Mouse (Mus musculus) hindbrain, embryonic 13.5 days (tissue): Measurements from ENCODE around the gene Olfr115. TPM values are rescaled to one million over a fixed set of nuclear protein-coding genes. Genes with fewer than 3 reads are reported as not detected.

Experiments
- ATAC-seq: fragments of 200-750 bp; cut with Nextera tagmentation; 2 replicates; pipeline ENCODE4 v1.8.0; 2017; ENCODE audit warnings: moderate TSS enrichment; ENCODE audit not compliant: low FRiP score
- H3K27ac ChIP-seq: fragments of 300-500 bp; sonication (generic); 2 replicates; pipeline ENCODE4 v1.5.1; 2015; ENCODE audit warnings: inconsistent platforms, mild to moderate bottlenecking, moderate library complexity
- H3K27me3 ChIP-seq: fragments of 300-500 bp; sonication (generic); 2 replicates; pipeline ENCODE4 v1.6.1; 2015; ENCODE audit warnings: mild to moderate bottlenecking, inconsistent platforms
- H3K36me3 ChIP-seq: fragments of 300-500 bp; sonication (generic); 2 replicates; pipeline ENCODE4 v1.6.1; 2015; ENCODE audit warnings: mild to moderate bottlenecking, inconsistent platforms
- H3K4me1 ChIP-seq: fragments of 300-500 bp; sonication (generic); replicated peaks from 2 replicates; pipeline ENCODE4 v1.6.1; 2015; ENCODE audit warnings: inconsistent platforms
- H3K4me2 ChIP-seq: fragments of 300-500 bp; sonication (generic); 2 replicates; pipeline ENCODE4 v1.6.1; 2015; ENCODE audit warnings: inconsistent platforms, mild to moderate bottlenecking, moderate library complexity
- H3K4me3 ChIP-seq: fragments of 300-500 bp; sonication (generic); 2 replicates; pipeline ENCODE4 v1.5.1; 2015; ENCODE audit warnings: mild to moderate bottlenecking, inconsistent platforms
- H3K9ac ChIP-seq: fragments of 300-500 bp; sonication (generic); 2 replicates; pipeline ENCODE4 v1.6.1; 2015; ENCODE audit warnings: mild to moderate bottlenecking, inconsistent platforms
- H3K9me3 ChIP-seq: fragments of 300-500 bp; sonication (generic); 2 replicates; pipeline ENCODE4 v1.6.1; 2016; ENCODE audit warnings: inconsistent platforms
- WGBS: fragments of 180-500 bp; shearing (Covaris S2); methylation state at CpG from one replicate; pipeline ENCODE4 v1.1.7; 2015; 5-methylcytosine and 5-hydroxymethylcytosine counted together
- polyA plus RNA-seq: library from polyadenylated mRNA; unstranded; fragments of >200 nt; fragmentation: Nextera tagmentation; extraction: Ambion mirVana; gene quantifications from 2 replicates; pipeline ENCODE4 v1.2.1, GENCODE M21; 2015

Olfr115 gene
- polyA plus RNA-seq = not detected in 2 replicates

- Histone ChIP-seq H3K4me3 (no peak within 1 kb of the TSS), H3K9me3 (peaks cover 5% of the 10 kb centered on the region; the same call in 1 of the 2 replicates), H3K36me3 (no peaks in the 10 kb centered on the region), H3K4me1 (no peaks in the 10 kb centered on the region), H3K4me2 (no peak within 1 kb of the TSS), H3K9ac (no peak within 1 kb of the TSS), H3K27me3 (no peaks in the 10 kb centered on the region), H3K27ac (no peak within 1 kb of the TSS)
- ATAC-seq = no peak
- 81% methylated on average over 2 of the region's 2 CpGs for WGBS
Measured at GRCm38 (mm10) chr17:37627009-37627408, at the start of gene Olfr115, which contains the start of gene Olfr116. Gene Olfr115, minus strand, starts transcription at chr17:37627109. Gene Olfr116, minus strand, starts transcription at chr17:37627199.

GRCm38 (mm10) chr17:37666688-37667087 lies 39.8 kb upstream of the Olfr115 start, which contains the start of gene Olfr118:
Gene Olfr118, plus strand, starts transcription at chr17:37666988.
- no peaks in the 10 kb centered on the region for H3K4me1 ChIP-seq
- 68% methylated on average over 2 of the region's 2 CpGs for WGBS
- no peaks in the 10 kb centered on the region for H3K27me3 ChIP-seq
- H3K9me3 ChIP-seq = no peaks in the 10 kb centered on the region
- ATAC-seq = no peak
- no peak within 1 kb of the TSS for H3K27ac ChIP-seq
- no peak within 1 kb of the TSS for H3K4me3 ChIP-seq
- no peak within 1 kb of the TSS for H3K4me2 ChIP-seq
- H3K36me3 ChIP-seq = no peaks in the 10 kb centered on the region
- H3K9ac ChIP-seq = no peak within 1 kb of the TSS

- no peak for ATAC-seq
- 67% methylated on average over 1 of the region's 1 CpGs for WGBS
- H3K4me2 ChIP-seq = no peak within 1 kb of the TSS
- H3K9ac ChIP-seq = no peak within 1 kb of the TSS
- H3K9me3 ChIP-seq = no peaks in the 10 kb centered on the region
- no peak within 1 kb of the TSS for H3K4me3 ChIP-seq
- no peaks in the 10 kb centered on the region for H3K36me3 ChIP-seq
- no peak within 1 kb of the TSS for H3K27ac ChIP-seq
- H3K27me3 ChIP-seq = no peaks in the 10 kb centered on the region
- no peaks in the 10 kb centered on the region for H3K4me1 ChIP-seq
Measured at GRCm38 (mm10) chr17:37663682-37664081, 36.8 kb upstream of the Olfr115 start, which contains the start of gene Olfr117. Gene Olfr117, minus strand, starts transcription at chr17:37663782.

- no peak within 1 kb of the TSS for H3K27ac ChIP-seq
- no peaks in the 10 kb centered on the region for H3K9me3 ChIP-seq
- H3K4me2 ChIP-seq = no peak within 1 kb of the TSS
- H3K27me3 ChIP-seq = no peaks in the 10 kb centered on the region
- H3K9ac ChIP-seq = no peak within 1 kb of the TSS
- ATAC-seq = no peak
- no peaks in the 10 kb centered on the region for H3K36me3 ChIP-seq
- no peak within 1 kb of the TSS for H3K4me3 ChIP-seq
- H3K4me1 ChIP-seq = no peaks in the 10 kb centered on the region
Measured at GRCm38 (mm10) chr17:37592643-37593042, 34.3 kb downstream of the Olfr115 start, which contains the start of gene Olfr114. Gene Olfr114, minus strand, starts transcription at chr17:37592743.

- Histone ChIP-seq H3K27ac (no peak within 1 kb of the TSS), H3K9me3 (no peaks in the 10 kb centered on the region), H3K4me2 (no peak within 1 kb of the TSS), H3K4me3 (no peak within 1 kb of the TSS), H3K9ac (no peak within 1 kb of the TSS), H3K4me1 (no peaks in the 10 kb centered on the region), H3K27me3 (no peaks in the 10 kb centered on the region), H3K36me3 (no peaks in the 10 kb centered on the region)
- ATAC-seq = no peak
Measured at GRCm38 (mm10) chr17:37577563-37577962, 49.3 kb downstream of the Olfr115 start, which contains the start of gene Olfr113. Gene Olfr113, minus strand, starts transcription at chr17:37577663.

GRCm38 (mm10) chr17:37569351-37569750 lies 57.6 kb downstream of the Olfr115 start, which contains the start of gene Olfr112:
Gene Olfr112, minus strand, starts transcription at chr17:37569451.
- Histone ChIP-seq H3K27ac (no peak within 1 kb of the TSS), H3K27me3 (no peaks in the 10 kb centered on the region), H3K9me3 (no peaks in the 10 kb centered on the region), H3K9ac (no peak within 1 kb of the TSS), H3K4me3 (no peak within 1 kb of the TSS), H3K36me3 (no peaks in the 10 kb centered on the region), H3K4me1 (no peaks in the 10 kb centered on the region), H3K4me2 (no peak within 1 kb of the TSS)
- ATAC-seq = no peak

Other genes starting within 250 kb of the Olfr115 start
- not detected in 2 replicates for gene Olfr105-ps, start 248.1 kb downstream of the Olfr115 start, polyA plus RNA-seq
- not detected in 2 replicates for gene Olfr106-ps, start 236.7 kb downstream of the Olfr115 start, polyA plus RNA-seq
- not detected in 2 replicates for gene Olfr107, start 227.9 kb downstream of the Olfr115 start, polyA plus RNA-seq
- gene Olfr108, start 181.6 kb downstream of the Olfr115 start, polyA plus RNA-seq = not detected in 2 replicates
- gene Olfr109, start 168.2 kb downstream of the Olfr115 start, polyA plus RNA-seq = not detected in 2 replicates
- gene H2-M2, start 143.6 kb downstream of the Olfr115 start, polyA plus RNA-seq = not detected in 2 replicates
- not detected in 2 replicates for gene Olfr110, start 134.6 kb downstream of the Olfr115 start, polyA plus RNA-seq
- not detected in 2 replicates for gene Olfr111, start 119.1 kb downstream of the Olfr115 start, polyA plus RNA-seq
- not detected in 2 replicates for gene Olfr112, start 57.7 kb downstream of the Olfr115 start, polyA plus RNA-seq
- gene Olfr113, start 49.4 kb downstream of the Olfr115 start, polyA plus RNA-seq = not detected in 2 replicates
- gene Olfr114, start 34.4 kb downstream of the Olfr115 start, polyA plus RNA-seq = not detected in 2 replicates
- not detected in 2 replicates for gene Olfr116, start 90 bp upstream of the Olfr115 start, polyA plus RNA-seq
- gene Olfr117, start 36.7 kb upstream of the Olfr115 start, polyA plus RNA-seq = not detected in 2 replicates
- not detected in 2 replicates for gene Olfr118, start 39.9 kb upstream of the Olfr115 start, polyA plus RNA-seq
- gene Olfr119, start 69.5 kb upstream of the Olfr115 start, polyA plus RNA-seq = not detected in 2 replicates
- not detected in 2 replicates for gene Olfr120, start 94.7 kb upstream of the Olfr115 start, polyA plus RNA-seq
- not detected in 2 replicates for gene Olfr121, start 121.7 kb upstream of the Olfr115 start, polyA plus RNA-seq
- not detected in 2 replicates for gene Olfr122, start 141.5 kb upstream of the Olfr115 start, polyA plus RNA-seq
- not detected in 2 replicates for gene Olfr123, start 166.4 kb upstream of the Olfr115 start, polyA plus RNA-seq
- not detected in 2 replicates for gene Olfr124, start 172.8 kb upstream of the Olfr115 start, polyA plus RNA-seq
- not detected in 2 replicates for gene Olfr125, start 205.8 kb upstream of the Olfr115 start, polyA plus RNA-seq
- not detected in 2 replicates for gene Olfr126, start 220.4 kb upstream of the Olfr115 start, polyA plus RNA-seq